Mouse (Mus musculus): ENCODE measurements around the gene Vps4b.

- no peak for TF ChIP-seq CTCF (IDR thresholded peaks at IDR 0.05; ENCODE audit: low read depth)
- no peak for TF ChIP-seq EP300 (IDR thresholded peaks at IDR 0.05; ENCODE audit: low read depth)
Observed at GRCm38 (mm10) chr1:106822297-106822696, 25.8 kb upstream of the Vps4b start.
